Mouse (Mus musculus): ENCODE measurements at regions not wholly inside any gene's neighbourhood (a gene's known extent, or its start where the extent isn't known, plus 50 kb on each side); places are given as distances from the start of the nearest gene placed in this dataset.

- H3K27me3 ChIP-seq (ENCODE audit: control insufficient read depth, insufficient read depth, low read length), result no peaks in the 10 kb centered on the region
- DNase-seq, result no peak
- H3K4me3 ChIP-seq (replicated peaks; ENCODE audit: insufficient read depth, low read depth, low read length), result no peak overlapping the region
- no peaks in the 10 kb centered on the region for H3K4me1 ChIP-seq (ENCODE audit: control insufficient read depth, insufficient read depth, low read length)
- WGBS, result 87% methylated on average over 4 of the region's 4 CpGs
- H3K27ac ChIP-seq (ENCODE audit: insufficient read depth, low read length), result no peak overlapping the region
- TF ChIP-seq CTCF (IDR thresholded peaks at IDR 0.05; ENCODE audit: borderline replicate concordance, insufficient read depth, low read depth, low read length), result no peak
- no peak for TF ChIP-seq POLR2A (IDR thresholded peaks at IDR 0.05; ENCODE audit: borderline replicate concordance, insufficient read depth, low read length)
Observed at GRCm38 (mm10) chr13:71235338-71235737, 393.7 kb upstream of the Adamts16 start.

DNA sequence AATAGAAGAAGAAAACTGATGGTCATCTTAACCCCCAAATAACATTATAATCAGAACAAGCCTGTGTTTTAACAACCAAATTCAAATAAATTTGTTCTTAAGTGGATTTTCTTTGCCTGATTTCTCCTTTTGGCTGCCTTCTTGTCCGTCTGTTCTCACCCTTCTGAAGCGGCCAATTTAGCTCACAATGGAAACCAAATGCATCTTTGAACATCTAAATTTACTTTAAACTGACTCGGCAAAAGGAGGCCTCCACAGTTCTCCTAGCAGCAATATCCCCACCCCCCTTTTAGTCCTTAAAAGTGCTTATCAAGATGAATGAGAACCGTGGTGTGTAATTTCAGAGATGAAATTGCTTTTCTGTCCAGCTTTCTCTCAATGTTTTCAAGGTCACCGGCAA, 389.6 kb upstream of the Adamts16 start:
- DNase-seq, result no peak
- 64% methylated on average over 5 of the region's 5 CpGs for WGBS
- TF ChIP-seq POLR2A (IDR thresholded peaks at IDR 0.05; ENCODE audit: borderline replicate concordance, insufficient read depth, low read length), result no peak
- TF ChIP-seq CTCF (IDR thresholded peaks at IDR 0.05; ENCODE audit: borderline replicate concordance, insufficient read depth, low read depth, low read length), result no peak
- Histone ChIP-seq H3K27me3 (ENCODE audit: control insufficient read depth, insufficient read depth, low read length) (no peaks in the 10 kb centered on the region), H3K4me1 (ENCODE audit: control insufficient read depth, insufficient read depth, low read length) (no peaks in the 10 kb centered on the region), H3K4me3 (replicated peaks; ENCODE audit: insufficient read depth, low read depth, low read length) (no peak overlapping the region), H3K27ac (ENCODE audit: insufficient read depth, low read length) (no peak overlapping the region)

DNA sequence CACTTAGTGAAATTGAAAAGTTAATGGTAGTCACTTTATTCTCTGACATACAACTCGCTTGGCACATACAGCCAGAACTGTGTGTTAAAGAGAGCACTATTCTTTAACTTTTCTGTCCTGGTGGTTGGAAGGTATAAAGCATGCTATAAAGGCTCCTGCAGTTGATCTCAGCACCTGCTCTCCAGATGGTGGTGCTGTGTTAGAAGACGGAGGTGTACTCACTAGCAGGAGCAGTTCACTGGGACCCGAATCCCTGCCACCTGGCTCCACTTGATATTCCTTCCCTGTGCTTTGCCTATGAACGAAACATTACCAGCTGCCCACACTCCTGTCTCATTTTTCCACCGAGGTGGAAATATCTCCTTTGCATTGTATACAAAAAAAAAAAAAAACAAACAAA, 373.2 kb upstream of the Adamts16 start:
- 50% methylated on average over 5 of the region's 5 CpGs for WGBS

DNA sequence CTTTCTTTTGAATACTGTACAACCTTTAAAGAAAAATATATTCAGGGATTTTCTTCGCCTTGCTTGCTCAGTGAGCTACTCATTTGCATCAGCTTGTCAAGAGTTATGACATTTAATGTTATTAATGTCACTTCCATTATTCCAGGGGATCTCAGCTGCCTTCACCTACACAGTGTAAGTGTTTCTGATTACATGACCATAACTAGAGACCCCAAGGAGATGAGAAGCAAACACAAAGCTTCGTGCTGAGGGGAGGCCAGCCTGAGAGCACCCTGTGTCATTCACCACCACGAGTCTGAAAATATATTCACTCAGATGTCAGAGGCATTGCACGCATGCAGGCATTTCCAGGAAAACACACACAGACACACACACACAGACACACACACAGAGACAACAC, 369.8 kb upstream of the Adamts16 start:
- Histone ChIP-seq H3K4me3 (replicated peaks; ENCODE audit: insufficient read depth, low read depth, low read length) (no peak overlapping the region), H3K27me3 (ENCODE audit: control insufficient read depth, insufficient read depth, low read length) (no peaks in the 10 kb centered on the region), H3K27ac (ENCODE audit: insufficient read depth, low read length) (no peak overlapping the region), H3K4me1 (ENCODE audit: control insufficient read depth, insufficient read depth, low read length) (no peaks in the 10 kb centered on the region)
- TF ChIP-seq CTCF (IDR thresholded peaks at IDR 0.05; ENCODE audit: borderline replicate concordance, insufficient read depth, low read depth, low read length), result no peak
- no peak for TF ChIP-seq POLR2A (IDR thresholded peaks at IDR 0.05; ENCODE audit: borderline replicate concordance, insufficient read depth, low read length)
- no peak for DNase-seq
- WGBS, result 31% methylated on average over 4 of the region's 4 CpGs

More for the DNA sequence above, 373.2 kb upstream of the Adamts16 start:
- no peaks in the 10 kb centered on the region for H3K27me3 ChIP-seq (ENCODE audit: control insufficient read depth, insufficient read depth, low read length)
- TF ChIP-seq CTCF (IDR thresholded peaks at IDR 0.05; ENCODE audit: borderline replicate concordance, insufficient read depth, low read depth, low read length) (no peak), POLR2A (IDR thresholded peaks at IDR 0.05; ENCODE audit: borderline replicate concordance, insufficient read depth, low read length) (no peak)
- no peaks in the 10 kb centered on the region for H3K4me1 ChIP-seq (ENCODE audit: control insufficient read depth, insufficient read depth, low read length)
- DNase-seq, result no peak
- H3K4me3 ChIP-seq (replicated peaks; ENCODE audit: insufficient read depth, low read depth, low read length), result no peak overlapping the region
- H3K27ac ChIP-seq (ENCODE audit: insufficient read depth, low read length), result no peak overlapping the region

DNA sequence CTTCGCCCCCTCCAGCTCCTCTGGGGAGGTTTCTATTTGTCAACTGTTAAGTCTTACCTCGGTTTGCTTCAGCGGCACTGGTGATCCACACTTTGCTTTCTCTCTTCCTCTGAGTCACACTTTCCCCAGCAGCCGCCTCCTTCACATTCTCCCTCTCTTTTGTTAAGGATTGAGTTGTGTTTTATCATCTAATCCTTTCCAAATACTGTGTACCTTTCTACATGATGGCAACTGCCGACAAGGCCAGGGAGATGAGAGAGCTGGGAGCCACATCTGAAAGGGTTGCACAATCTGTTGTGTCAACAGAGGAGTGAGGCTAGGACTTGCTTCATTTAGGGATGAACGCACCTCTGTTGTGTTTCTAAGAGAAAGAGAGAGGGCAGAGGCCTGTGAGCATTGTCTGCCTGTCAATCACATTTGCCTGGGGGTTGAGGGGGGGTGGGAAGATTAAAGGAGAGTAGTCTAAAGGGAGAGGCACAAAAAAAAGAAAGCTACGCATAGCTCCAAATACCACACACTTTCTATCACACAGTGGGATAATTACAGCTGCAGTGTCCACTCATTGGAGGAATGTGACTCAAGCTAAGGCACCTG, 369.1 kb upstream of the Adamts16 start:
- Histone ChIP-seq H3K27ac (ENCODE audit: insufficient read depth, low read length) (no peak overlapping the region), H3K4me1 (ENCODE audit: control insufficient read depth, insufficient read depth, low read length) (no peaks in the 10 kb centered on the region)
- TF ChIP-seq POLR2A (IDR thresholded peaks at IDR 0.05; ENCODE audit: borderline replicate concordance, insufficient read depth, low read length) (no peak), CTCF (IDR thresholded peaks at IDR 0.05; ENCODE audit: borderline replicate concordance, insufficient read depth, low read depth, low read length) (no peak)

GRCm38 (mm10) chr13:71205708-71206107, 364.1 kb upstream of the Adamts16 start:
- Histone ChIP-seq H3K4me3 (replicated peaks; ENCODE audit: insufficient read depth, low read depth, low read length) (no peak overlapping the region), H3K27ac (ENCODE audit: insufficient read depth, low read length) (no peak overlapping the region), H3K27me3 (ENCODE audit: control insufficient read depth, insufficient read depth, low read length) (no peaks in the 10 kb centered on the region), H3K4me1 (ENCODE audit: control insufficient read depth, insufficient read depth, low read length) (no peaks in the 10 kb centered on the region)
- TF ChIP-seq POLR2A (IDR thresholded peaks at IDR 0.05; ENCODE audit: borderline replicate concordance, insufficient read depth, low read length) (no peak), CTCF (IDR thresholded peaks at IDR 0.05; ENCODE audit: borderline replicate concordance, insufficient read depth, low read depth, low read length) (no peak)
- 53% methylated on average over 3 of the region's 3 CpGs for WGBS
- DNase-seq, result no peak

More for the DNA sequence above, 369.1 kb upstream of the Adamts16 start:
- Histone ChIP-seq H3K4me3 (replicated peaks; ENCODE audit: insufficient read depth, low read depth, low read length) (no peak overlapping the region), H3K27me3 (ENCODE audit: control insufficient read depth, insufficient read depth, low read length) (no peaks in the 10 kb centered on the region)
- WGBS, result 28% methylated on average over 7 of the region's 7 CpGs
- DNase-seq, result no peak

- Histone ChIP-seq H3K4me3 (replicated peaks; ENCODE audit: insufficient read depth, low read depth, low read length) (no peak overlapping the region), H3K27ac (ENCODE audit: insufficient read depth, low read length) (no peak overlapping the region), H3K27me3 (ENCODE audit: control insufficient read depth, insufficient read depth, low read length) (no peaks in the 10 kb centered on the region), H3K4me1 (ENCODE audit: control insufficient read depth, insufficient read depth, low read length) (no peaks in the 10 kb centered on the region)
- TF ChIP-seq POLR2A (IDR thresholded peaks at IDR 0.05; ENCODE audit: borderline replicate concordance, insufficient read depth, low read length) (no peak), CTCF (IDR thresholded peaks at IDR 0.05; ENCODE audit: borderline replicate concordance, insufficient read depth, low read depth, low read length) (no peak)
- DNase-seq, result no peak
- 34% methylated on average over 3 of the region's 3 CpGs for WGBS
Observed at GRCm38 (mm10) chr13:71200656-71201055, 359.0 kb upstream of the Adamts16 start.

- 37% methylated on average over 4 of the region's 4 CpGs for WGBS
- no peak for DNase-seq
- no peak overlapping the region for H3K27ac ChIP-seq (ENCODE audit: insufficient read depth, low read length)
- H3K4me3 ChIP-seq (replicated peaks; ENCODE audit: insufficient read depth, low read depth, low read length), result no peak overlapping the region
- TF ChIP-seq POLR2A (IDR thresholded peaks at IDR 0.05; ENCODE audit: borderline replicate concordance, insufficient read depth, low read length) (no peak), CTCF (IDR thresholded peaks at IDR 0.05; ENCODE audit: borderline replicate concordance, insufficient read depth, low read depth, low read length) (no peak)
- no peaks in the 10 kb centered on the region for H3K27me3 ChIP-seq (ENCODE audit: control insufficient read depth, insufficient read depth, low read length)
- no peaks in the 10 kb centered on the region for H3K4me1 ChIP-seq (ENCODE audit: control insufficient read depth, insufficient read depth, low read length)
Observed at GRCm38 (mm10) chr13:71195675-71196074, 354.1 kb upstream of the Adamts16 start.
